Mouse (Mus musculus): ENCODE measurements at regions not wholly inside any gene's neighbourhood (a gene's known extent, or its start where the extent isn't known, plus 50 kb on each side); places are given as distances from the start of the nearest gene placed in this dataset.

- no peak for TF ChIP-seq CTCF (IDR thresholded peaks at IDR 0.05; ENCODE audit: insufficient read depth, low read length)
- no peak for TF ChIP-seq POLR2A (IDR thresholded peaks at IDR 0.05; ENCODE audit: borderline replicate concordance, extremely low read depth, low read depth, low read length)
These were observed 63.5 kb upstream of the Maf start for GRCm38 (mm10) chr8:115771060-115771459.
